Mouse (Mus musculus) kidney, adult 2 months (tissue): ENCODE results near the gene Pdzd2.

Source experiments
- CTCF ChIP-seq: fragments of 200-500 bp; conservative IDR thresholded peaks from 2 replicates; pipeline ENCODE4 v1.5.1; 2011; ENCODE audit warnings: low read depth, mild to moderate bottlenecking, control low read depth, low read length, moderate library complexity, mixed read lengths; ENCODE audit not compliant: insufficient read depth, insufficient read length
- POLR2A ChIP-seq: fragments of 200-500 bp; IDR thresholded peaks from one replicate; pipeline ENCODE4 v1.6.1; 2011; ENCODE audit warnings: low read depth, low read length, control low read depth

DNA sequence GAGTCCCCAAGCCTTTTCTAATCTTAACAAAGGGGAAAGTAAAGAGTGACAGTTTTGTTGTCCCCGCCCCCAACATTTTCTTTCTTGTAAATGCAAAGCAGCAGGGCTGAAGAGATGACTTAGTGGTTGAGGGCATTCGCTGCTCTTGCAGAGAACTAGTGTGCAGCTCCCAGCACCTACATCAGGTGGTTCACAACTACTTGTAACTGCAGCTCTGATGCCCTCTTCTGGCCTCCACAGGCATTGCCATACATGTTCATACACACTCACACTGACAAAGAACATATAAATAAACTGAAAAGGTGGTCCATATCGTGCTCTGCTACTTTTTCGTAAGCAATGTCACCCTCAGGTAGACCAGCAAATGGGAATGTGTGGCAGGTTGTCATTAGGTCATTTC, 116.2 kb downstream of the Pdzd2 start:
- TF ChIP-seq CTCF (no peak), POLR2A (no peak)
